Mouse (Mus musculus) heart, postnatal 0 days (tissue): ENCODE results near the gene Cox17. TPM values are rescaled to one million over a fixed set of nuclear protein-coding genes. Genes with fewer than 3 reads are reported as not detected.

Experiments used
- ATAC-seq: fragments of 200-750 bp; cut with Nextera tagmentation; 2 replicates; pipeline ENCODE4 v1.8.0; 2017; ENCODE audit warnings: low read depth, moderate number of reproducible peaks, moderate library complexity; ENCODE audit not compliant: insufficient read depth
- DNase-seq: peaks from one replicate; pipeline ENCODE4 v3.0.0-alpha.2; 2016; ENCODE audit warnings: low spot score
- H3K27ac ChIP-seq: fragments of 300-500 bp; sonication (generic); 2 replicates; pipeline ENCODE4 v1.5.1; 2014; ENCODE audit warnings: low read depth, mild to moderate bottlenecking
- H3K27me3 ChIP-seq: fragments of 300-500 bp; sonication (generic); 2 replicates; pipeline ENCODE4 v1.6.1; 2014; ENCODE audit warnings: low read length, mixed read lengths; ENCODE audit not compliant: control insufficient read depth, insufficient read depth
- H3K36me3 ChIP-seq: fragments of 300-500 bp; sonication (generic); replicated peaks from 2 replicates; pipeline ENCODE4 v1.6.1; 2014; ENCODE audit warnings: low read length, mixed read lengths; ENCODE audit not compliant: control insufficient read depth, insufficient read depth
- H3K4me1 ChIP-seq: fragments of 300-500 bp; sonication (generic); 2 replicates; pipeline ENCODE4 v1.6.1; 2014; ENCODE audit warnings: antibody characterized with exemption; ENCODE audit not compliant: control insufficient read depth, insufficient read depth
- H3K4me2 ChIP-seq: fragments of 300-500 bp; sonication (generic); 2 replicates; pipeline ENCODE4 v1.6.1; 2014; ENCODE audit warnings: low read depth, mild to moderate bottlenecking, low read length, moderate library complexity
- H3K4me3 ChIP-seq: fragments of 300-500 bp; sonication (generic); 2 replicates; pipeline ENCODE4 v1.5.1; 2014; ENCODE audit warnings: low read depth, low read length
- H3K9ac ChIP-seq: fragments of 300-500 bp; sonication (generic); replicated peaks from 2 replicates; pipeline ENCODE4 v1.6.1; 2014; ENCODE audit warnings: low read depth, low read length, mixed read lengths
- H3K9me3 ChIP-seq: fragments of 300-500 bp; sonication (generic); replicated peaks from 2 replicates; pipeline ENCODE4 v1.6.1; 2016; ENCODE audit warnings: low read length; ENCODE audit not compliant: control insufficient read depth
- CTCF ChIP-seq: IDR thresholded peaks from 2 replicates; pipeline ENCODE4 v1.5.1; 2016; ENCODE audit warnings: antibody characterized with exemption, control low read depth, low read depth
- EP300 ChIP-seq: IDR thresholded peaks from 2 replicates; pipeline ENCODE4 v1.6.1; 2016; ENCODE audit warnings: antibody characterized with exemption, low read depth
- WGBS: fragments of 180-500 bp; shearing (Covaris S2); extraction: QIAGEN DNeasy Blood & Tissue Kit; methylation state at CpG from one replicate; pipeline ENCODE4 v1.1.7; 2014; 5-methylcytosine and 5-hydroxymethylcytosine counted together
- polyA plus RNA-seq: library from polyadenylated mRNA; unstranded; fragments of >200 nt; fragmentation: Nextera tagmentation; extraction: Ambion mirVana; gene quantifications from 2 replicates; pipeline ENCODE4 v1.2.1, GENCODE M21; 2015
- total RNA-seq: library from RNA; depleted of rRNA; stranded (reverse); fragments of >200 nt; gene quantifications from 2 replicates; pipeline ENCODE4 v1.2.3, GENCODE M21; 2014; ENCODE audit warnings: low replicate concordance

Gene Cox17
- total and polyA plus RNA-seq, 2 experiments from 2014 or later: 84.7 to 579 TPM

DNA sequence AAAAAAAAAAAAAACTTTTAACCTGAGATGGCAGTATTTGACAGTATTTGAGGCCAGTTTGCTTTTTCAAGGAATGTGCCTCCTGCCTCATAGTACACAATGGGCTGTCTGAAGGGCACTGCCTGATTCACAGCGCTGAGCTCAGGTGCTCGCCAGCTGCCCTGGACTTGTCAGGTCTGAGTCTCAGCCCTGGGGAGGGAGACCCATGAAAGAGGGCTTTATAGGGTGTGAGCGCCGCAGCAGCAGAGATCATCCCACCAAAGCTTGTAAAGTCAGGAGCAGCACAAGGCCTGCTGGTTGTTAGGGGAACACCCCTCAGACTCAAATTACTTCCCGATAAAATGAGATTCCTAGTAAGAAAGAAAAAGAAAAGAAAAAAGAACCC lies 39.6 kb upstream of the Cox17 start:
- H3K4me2 ChIP-seq: no peak overlapping the region
- H3K27ac ChIP-seq: no peak overlapping the region
- H3K9ac ChIP-seq: no peak overlapping the region
- 66% methylated on average over 5 of the region's 5 CpGs for WGBS
- no peak for ATAC-seq
- H3K27me3 ChIP-seq: no peaks in the 10 kb centered on the region
- TF ChIP-seq EP300 (no peak), CTCF (no peak)
- H3K9me3 ChIP-seq: 0 out of 2 replicates have a peak, but pooled peaks cover 4% of the 10 kb centered on the region
- H3K36me3 ChIP-seq: no peaks in the 10 kb centered on the region
- no peak for DNase-seq
- H3K4me1 ChIP-seq: no peaks in the 10 kb centered on the region
- H3K4me3 ChIP-seq: no peak overlapping the region

DNA sequence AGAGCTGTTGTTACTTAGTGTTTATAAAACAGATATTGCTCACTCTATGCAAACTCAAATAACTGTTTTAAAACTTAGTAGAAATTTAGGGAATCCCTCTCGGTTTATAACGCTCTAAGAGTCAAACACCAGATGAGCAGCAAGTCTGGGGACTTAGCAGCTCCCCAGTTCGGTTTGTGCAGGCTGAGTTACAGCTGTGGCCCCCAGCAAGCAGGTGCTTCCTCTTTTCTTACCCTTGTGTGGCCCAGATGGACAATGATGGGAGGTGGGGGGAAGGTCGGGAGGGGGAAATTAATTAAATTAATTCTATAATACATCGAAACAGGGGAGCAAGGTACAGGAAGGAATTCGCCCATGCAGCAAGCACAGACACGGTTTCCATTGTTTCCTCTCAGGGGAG lies 39.1 kb upstream of the Cox17 start:
- ATAC-seq: no peak

DNA sequence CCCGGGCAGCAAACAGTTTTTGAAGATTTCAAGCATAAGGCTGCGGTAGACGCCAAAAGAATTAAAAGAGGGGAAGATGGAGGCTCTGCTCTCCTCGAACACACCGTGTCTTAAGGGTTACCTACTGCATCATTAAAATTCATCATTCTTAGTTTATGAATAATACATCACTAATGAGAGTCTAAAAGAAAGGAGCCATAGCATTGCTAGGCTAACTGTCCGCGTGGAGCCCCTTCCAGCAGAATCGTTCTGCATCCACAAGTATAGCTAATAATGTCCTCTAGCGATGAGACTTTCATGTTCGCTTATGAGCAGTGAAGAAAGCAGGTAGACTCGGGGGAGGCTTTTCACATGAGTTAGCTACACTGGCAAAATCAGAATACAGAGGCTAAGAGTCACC lies 38.6 kb upstream of the Cox17 start:
- 79% methylated on average over 11 of the region's 11 CpGs for WGBS
- Histone ChIP-seq H3K4me1 (no peaks in the 10 kb centered on the region), H3K27me3 (no peaks in the 10 kb centered on the region), H3K4me2 (no peak overlapping the region), H3K9me3 (0 out of 2 replicates have a peak, but pooled peaks cover 4% of the 10 kb centered on the region), H3K27ac (no peak overlapping the region), H3K9ac (no peak overlapping the region), H3K36me3 (no peaks in the 10 kb centered on the region), H3K4me3 (no peak overlapping the region)
- ATAC-seq (no peak), DNase-seq (no peak)
- TF ChIP-seq CTCF (no peak), EP300 (no peak)

More for the DNA sequence above, 39.1 kb upstream of the Cox17 start:
- TF ChIP-seq EP300: no peak
- TF ChIP-seq CTCF: no peak
- Histone ChIP-seq H3K27ac (no peak overlapping the region), H3K36me3 (no peaks in the 10 kb centered on the region), H3K9me3 (0 out of 2 replicates have a peak, but pooled peaks cover 4% of the 10 kb centered on the region), H3K9ac (no peak overlapping the region), H3K4me2 (no peak overlapping the region), H3K4me3 (no peak overlapping the region), H3K27me3 (no peaks in the 10 kb centered on the region), H3K4me1 (no peaks in the 10 kb centered on the region)
- WGBS: 61% methylated on average over 7 of the region's 7 CpGs
- DNase-seq: no peak

DNA sequence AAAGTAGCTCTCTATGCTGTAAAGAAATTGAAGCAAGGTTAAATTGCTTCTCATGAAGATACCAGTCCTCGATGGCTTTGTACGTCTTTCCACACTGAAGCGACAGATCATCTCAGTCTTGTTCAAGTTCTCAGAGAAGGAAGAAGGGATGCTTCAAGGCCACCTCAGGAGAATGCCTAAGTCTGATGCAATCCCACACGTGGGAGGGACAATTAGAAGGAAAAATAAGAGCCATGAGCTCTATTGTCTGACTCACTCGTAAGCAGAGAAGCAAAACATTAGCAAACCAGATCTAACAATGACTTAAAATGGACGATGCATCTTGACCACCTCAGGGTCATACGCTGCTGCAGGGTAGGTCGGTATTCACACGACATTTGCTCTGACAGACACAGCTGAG lies 28.3 kb upstream of the Cox17 start:
- 71% methylated on average over 9 of the region's 9 CpGs for WGBS
- H3K27ac ChIP-seq: no peak overlapping the region
- no peak overlapping the region for H3K4me2 ChIP-seq
- no peak overlapping the region for H3K9ac ChIP-seq
- no peaks in the 10 kb centered on the region for H3K9me3 ChIP-seq
- no peak overlapping the region for H3K4me3 ChIP-seq
- no peak for ATAC-seq
- TF ChIP-seq EP300 (no peak), CTCF (no peak)
- H3K36me3 ChIP-seq: no peaks in the 10 kb centered on the region
- no peaks in the 10 kb centered on the region for H3K27me3 ChIP-seq
- DNase-seq: no peak
- H3K4me1 ChIP-seq: no peaks in the 10 kb centered on the region

DNA sequence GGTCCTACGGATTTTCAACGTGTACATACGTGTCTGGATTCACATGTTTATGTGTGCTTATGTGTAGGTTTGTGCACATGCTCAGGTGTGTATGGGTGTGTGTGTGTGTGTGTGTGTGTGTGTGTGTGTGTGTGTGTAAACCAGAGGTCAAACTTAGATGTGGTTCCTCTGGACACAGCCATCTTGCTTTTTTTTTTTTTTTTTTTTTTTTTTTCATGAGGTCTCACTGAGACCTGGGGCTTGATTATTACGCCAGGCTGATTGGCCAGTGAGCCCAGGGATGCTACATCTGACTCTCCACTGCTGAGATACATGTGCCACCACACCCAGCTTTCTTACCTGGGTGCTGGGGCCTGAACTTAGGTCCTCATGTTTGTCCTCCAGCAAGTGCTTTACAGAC lies 27.7 kb upstream of the Cox17 start:
- no peak for DNase-seq
- Histone ChIP-seq H3K9me3 (no peaks in the 10 kb centered on the region), H3K27ac (no peak overlapping the region), H3K36me3 (no peaks in the 10 kb centered on the region), H3K4me3 (no peak overlapping the region), H3K27me3 (no peaks in the 10 kb centered on the region), H3K4me2 (no peak overlapping the region), H3K4me1 (no peaks in the 10 kb centered on the region), H3K9ac (no peak overlapping the region)
- WGBS: 90% methylated on average over 4 of the region's 4 CpGs
- no peak for ATAC-seq
- TF ChIP-seq CTCF (no peak), EP300 (no peak)

DNA sequence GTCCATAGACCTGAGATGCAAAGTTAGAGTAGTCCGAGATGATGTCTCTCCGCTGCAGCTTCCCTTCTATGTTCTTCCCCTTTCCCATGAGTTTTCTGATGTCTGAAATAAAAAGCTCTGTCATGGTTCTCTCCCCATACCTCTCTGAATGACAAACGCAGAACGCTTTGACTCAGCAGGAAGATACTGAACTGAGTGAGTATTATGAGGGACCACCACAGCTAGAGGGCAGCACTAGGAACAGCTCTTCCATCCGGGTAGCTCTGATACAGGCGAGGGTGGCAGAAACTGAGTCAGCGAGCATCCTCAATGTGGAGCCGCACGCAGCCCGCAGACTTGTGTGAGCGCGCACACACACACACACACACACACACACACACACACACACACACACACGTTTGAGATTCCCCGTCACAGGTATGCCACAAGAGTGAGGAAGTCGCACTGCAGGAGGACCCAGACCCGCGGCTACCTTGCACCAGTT lies 25.3 kb upstream of the Cox17 start:
- no peaks in the 10 kb centered on the region for H3K36me3 ChIP-seq
- peak overlapping the region; percentile 30; the same call in 1 of the 2 replicates for H3K4me2 ChIP-seq
- no peak for DNase-seq
- no peaks in the 10 kb centered on the region for H3K27me3 ChIP-seq
- H3K9ac ChIP-seq: no peak overlapping the region
- H3K27ac ChIP-seq: no peak overlapping the region
- TF ChIP-seq CTCF (peak; percentile 64), EP300 (no peak)
- no peaks in the 10 kb centered on the region for H3K4me1 ChIP-seq
- WGBS: 26% methylated on average over 17 of the region's 17 CpGs
- no peak for ATAC-seq
- no peaks in the 10 kb centered on the region for H3K9me3 ChIP-seq
- no peak overlapping the region for H3K4me3 ChIP-seq
